Mouse (Mus musculus) frontal cortex, postnatal 25 days (tissue): ENCODE data around the gene Minos1.

Experiments
- DNase-seq, 2 experiments: peaks; one replicate each; pipeline ENCODE4 v3.0.0; 2022; ENCODE audit warnings: low spot score in 2 of 2

The Minos1 gene

DNA sequence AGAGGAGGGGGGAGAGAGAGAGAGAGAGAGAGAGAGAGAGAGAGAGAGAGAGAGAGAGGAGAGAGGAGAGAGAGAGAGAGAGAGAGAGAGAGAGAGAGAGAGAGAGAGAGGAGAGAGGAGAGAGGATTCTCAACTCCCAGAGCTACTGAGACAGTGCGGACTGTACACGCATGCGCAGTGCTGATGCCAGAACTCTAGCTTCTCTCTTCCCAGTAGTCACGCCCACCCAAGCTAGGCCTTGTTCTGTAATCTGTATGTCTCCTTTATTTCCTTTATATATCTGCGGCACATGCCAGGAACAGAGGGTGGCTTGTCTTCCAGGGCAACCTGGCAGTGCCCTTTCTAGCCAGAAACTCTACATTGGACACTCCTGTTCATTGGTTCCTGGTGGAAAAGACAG, 66.1 kb downstream of the Minos1 start:
- no peak for DNase-seq

DNA sequence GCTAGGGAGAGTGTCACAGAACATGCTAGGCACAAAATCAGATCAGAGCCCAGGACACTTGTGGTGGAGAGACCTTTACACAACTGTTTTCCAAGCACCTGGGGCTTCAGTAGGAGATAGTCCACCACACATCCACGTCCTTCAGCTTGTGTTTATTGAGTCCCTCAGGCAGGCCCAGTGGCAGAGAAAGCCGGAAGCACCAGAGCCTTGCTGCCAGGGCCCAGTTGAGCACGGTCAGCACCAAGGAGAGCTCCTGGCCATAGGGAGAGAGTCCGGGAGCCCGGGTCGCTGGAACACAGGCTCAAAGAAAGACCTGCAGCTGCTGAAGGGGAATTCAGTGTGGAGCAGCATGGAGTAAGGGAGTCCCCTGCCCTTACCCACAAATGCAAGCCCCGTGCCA, 71.3 kb downstream of the Minos1 start:
- DNase-seq = no peak

- no peak for DNase-seq
These were observed 72.9 kb downstream of the Minos1 start for GRCm38 (mm10) chr4:139058029-139058428.

DNA sequence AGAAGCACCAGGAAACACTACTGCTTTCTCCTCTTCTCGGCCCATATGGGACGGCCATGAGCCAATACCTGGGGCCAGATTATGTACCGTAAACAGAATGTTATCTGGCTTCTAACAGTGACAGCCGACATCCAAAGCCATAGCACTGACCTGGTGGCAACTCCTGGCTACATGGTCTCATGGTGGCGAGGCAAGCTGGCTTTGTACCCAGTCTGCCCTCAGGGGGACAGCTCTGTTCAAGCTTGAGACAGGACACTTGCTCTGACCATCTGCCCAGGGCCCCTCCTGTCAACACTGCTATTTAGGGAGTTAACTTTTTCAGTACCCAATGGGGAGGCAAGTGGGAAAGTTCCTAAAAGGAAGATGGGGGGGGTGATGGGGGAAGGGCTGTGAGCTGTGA, 73.6 kb downstream of the Minos1 start:
- no peak for DNase-seq

DNA sequence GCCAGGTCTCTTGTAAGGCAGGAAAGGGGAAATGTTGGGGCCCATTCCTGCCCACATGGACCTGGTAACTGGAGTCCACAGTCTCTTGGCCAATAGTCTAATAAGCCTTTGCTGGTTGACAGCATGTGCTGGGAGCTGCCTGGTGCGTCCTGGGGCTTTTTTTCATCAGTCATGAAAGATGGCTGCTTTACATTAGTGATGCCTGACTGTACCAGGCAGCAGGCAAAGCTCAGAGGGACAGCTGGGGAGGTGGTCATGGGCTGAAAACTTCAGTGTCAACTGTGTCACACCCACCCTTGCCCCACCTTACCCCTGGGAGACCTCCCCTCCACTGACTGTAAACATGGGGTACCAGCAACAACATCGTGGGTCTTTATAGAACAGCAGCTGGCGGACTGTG, 75.2 kb downstream of the Minos1 start:
- no peak for DNase-seq

DNA sequence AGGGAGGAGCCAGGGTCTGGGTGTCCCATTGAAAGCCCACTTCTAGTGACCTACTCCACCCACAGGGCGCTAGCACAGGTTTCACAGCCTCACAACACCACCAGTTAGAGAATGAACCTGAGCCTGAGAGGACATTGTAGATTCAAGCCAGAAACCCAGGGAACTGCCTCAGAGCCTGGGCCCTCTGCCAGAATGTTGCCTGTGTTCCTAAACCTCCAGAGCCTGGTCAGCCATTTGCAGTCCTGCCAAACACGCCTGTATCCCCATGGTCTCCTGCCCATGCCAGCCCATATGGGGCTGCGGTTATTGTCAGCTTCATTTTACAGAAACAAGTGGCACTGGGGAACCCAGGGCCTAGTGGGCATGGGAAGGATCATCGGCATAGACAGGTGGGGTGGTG, 75.6 kb downstream of the Minos1 start:
- no peak for DNase-seq

DNA sequence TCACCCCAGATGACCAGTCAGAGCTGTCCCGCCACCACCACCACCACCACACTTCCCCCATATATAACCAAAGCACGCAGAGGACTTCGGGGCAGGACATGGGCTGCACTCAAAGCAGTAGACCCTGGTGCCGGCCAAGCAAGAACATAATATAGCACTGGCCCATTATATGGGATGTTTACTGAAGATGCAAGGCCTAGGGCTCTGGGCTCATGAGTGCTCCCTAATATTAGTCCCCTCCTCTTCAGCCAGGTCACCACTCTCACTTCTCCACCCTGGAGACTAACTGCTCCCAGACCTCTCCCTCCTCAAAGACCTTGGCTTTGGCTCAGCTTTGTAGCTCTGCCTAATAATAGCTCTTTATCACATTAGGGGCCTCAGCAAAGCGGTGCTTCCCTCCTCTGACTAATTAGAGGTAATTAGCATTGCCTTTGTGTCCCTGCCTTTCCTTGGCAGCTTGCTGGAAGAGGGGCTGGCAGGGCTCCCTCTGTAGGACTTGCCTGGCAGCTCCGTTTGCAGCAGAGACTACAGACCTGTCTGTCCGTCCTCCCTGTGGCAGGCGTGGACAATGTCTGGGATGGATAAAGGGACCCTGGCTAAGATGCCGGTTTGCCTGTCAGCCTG, 76.5 kb downstream of the Minos1 start:
- peak in 1 of 2 experiments; percentile 46 for DNase-seq

DNA sequence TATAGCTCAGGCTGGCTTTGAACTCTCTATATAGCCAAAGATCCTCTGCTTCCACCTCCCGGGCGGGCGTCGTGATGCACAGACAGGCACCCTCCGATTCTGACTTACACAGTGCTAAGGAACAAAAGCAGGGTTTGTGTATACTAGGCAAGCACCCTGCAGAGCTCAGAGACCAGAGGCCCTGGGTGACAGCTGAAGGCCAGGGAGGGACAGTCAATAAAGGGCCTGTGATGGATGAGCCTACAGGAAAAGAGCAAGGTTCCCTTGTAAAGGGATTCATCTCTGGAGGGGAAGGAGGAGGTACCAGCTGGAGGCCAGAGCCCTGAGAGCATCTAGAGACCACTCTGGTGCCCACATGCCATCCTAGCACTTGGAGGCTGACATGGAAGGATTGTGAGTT, 77.5 kb downstream of the Minos1 start:
- no peak for DNase-seq

- DNase-seq = no peak
These were observed 78.1 kb downstream of the Minos1 start for GRCm38 (mm10) chr4:139052796-139053195.
